Mouse (Mus musculus): ENCODE results near the gene Mmp9. TPM values are rescaled to one million over a fixed set of nuclear protein-coding genes. Genes with fewer than 3 reads are reported as not detected.

Mmp9 gene
- 3.3 and 3.7 TPM in 2 replicates for polyA plus RNA-seq (2012; rRNA removed)

DNA sequence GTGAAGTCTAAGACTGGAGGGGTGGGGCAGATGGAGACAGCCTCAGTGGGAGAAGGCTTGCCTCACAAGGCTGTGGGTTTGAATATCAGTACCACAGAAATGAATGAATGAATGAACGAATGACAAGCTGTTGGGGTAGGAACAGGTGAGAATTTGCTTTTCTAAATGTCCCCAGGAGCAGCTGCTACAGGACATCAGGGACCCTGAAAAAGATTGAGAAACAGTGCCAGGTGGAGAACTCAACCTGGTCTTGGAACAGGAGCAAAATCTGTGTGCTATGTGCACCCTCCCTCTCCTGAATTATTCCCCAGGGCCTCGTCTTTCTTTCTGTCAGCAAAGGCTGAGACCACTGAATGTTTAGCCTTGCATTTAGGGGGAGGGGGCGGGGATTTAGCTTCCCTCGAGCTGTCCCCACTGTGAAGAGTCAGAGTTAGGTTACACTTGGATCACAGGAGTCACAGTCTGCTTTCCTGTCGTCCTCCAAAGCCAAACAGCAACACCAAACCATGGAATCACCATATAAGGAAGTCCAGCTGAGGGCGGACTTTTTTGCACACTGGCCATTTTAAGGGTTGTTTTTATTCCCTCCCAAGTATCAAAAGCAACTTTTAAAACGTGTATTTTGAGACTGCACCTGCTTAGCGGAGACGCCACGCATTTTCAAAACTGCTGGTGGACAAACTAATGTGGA, at the start of gene Mmp9:
Gene Mmp9, plus strand, starts transcription at position 641 of the 691 bp plus-strand sequence.
- 53% methylated on average over 10 of the region's 10 CpGs for WGBS
- TF ChIP-seq CTCF (IDR thresholded peaks at IDR 0.05; ENCODE audit: borderline replicate concordance, insufficient read depth, low read depth, low read length) (no peak), POLR2A (IDR thresholded peaks at IDR 0.05; ENCODE audit: borderline replicate concordance, insufficient read depth, low read length) (no peak)
- Histone ChIP-seq H3K27me3 (ENCODE audit: control insufficient read depth, insufficient read depth, low read length) (no peaks in the 10 kb centered on the region), H3K27ac (ENCODE audit: insufficient read depth, low read length) (no peak within 1 kb of the TSS), H3K4me3 (replicated peaks; ENCODE audit: insufficient read depth, low read depth, low read length) (no peak within 1 kb of the TSS), H3K4me1 (ENCODE audit: control insufficient read depth, insufficient read depth, low read length) (peaks cover 11% of the 10 kb centered on the region; the same call in 1 of the 2 replicates)
- DNase-seq: no peak

DNA sequence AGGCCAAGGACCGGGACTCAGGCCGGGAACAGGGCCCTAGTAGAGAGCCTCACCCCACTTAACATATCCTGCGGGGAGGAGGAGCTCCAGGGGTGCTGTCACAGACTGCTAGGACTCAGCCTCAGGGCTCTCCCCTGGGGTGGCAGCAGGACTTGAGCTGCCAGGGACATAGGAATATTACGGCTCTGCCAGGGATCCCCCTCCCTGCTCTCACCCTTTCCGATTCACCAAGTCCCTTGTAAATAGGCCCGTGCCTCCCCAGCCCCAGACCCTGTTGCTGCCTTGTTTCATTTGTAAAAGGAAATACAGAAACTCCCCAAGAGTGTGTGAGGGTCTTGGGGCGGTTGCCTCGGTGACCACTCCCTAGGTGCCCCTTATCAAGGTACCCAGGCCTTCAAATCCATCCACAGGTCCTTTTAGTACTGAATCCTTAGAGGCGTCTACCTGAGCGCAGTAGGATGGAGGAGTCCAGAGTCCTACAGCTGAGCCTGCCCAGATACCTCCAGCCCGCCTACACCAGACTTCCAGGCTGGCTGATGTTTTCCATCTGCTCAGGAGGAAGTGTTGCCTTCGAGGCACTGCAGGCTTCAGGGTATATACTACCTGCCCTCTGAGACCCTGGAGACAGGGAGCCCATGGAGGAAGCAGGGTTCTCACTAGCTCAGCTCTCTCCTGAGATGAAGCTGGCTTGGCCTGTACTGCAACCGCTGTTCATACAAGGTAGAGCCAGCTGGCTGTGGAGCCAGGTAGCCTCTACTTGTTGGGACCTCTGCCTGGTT, 49.3 kb upstream of the Mmp9 start:
- WGBS: 61% methylated on average over 13 of the region's 13 CpGs
- TF ChIP-seq CTCF (IDR thresholded peaks at IDR 0.05; ENCODE audit: borderline replicate concordance, insufficient read depth, low read depth, low read length) (no peak), POLR2A (IDR thresholded peaks at IDR 0.05; ENCODE audit: borderline replicate concordance, insufficient read depth, low read length) (no peak)
- H3K27me3 ChIP-seq (ENCODE audit: control insufficient read depth, insufficient read depth, low read length): no peaks in the 10 kb centered on the region
- DNase-seq: no peak
- no peak overlapping the region for H3K4me3 ChIP-seq (replicated peaks; ENCODE audit: insufficient read depth, low read depth, low read length)
- H3K27ac ChIP-seq (ENCODE audit: insufficient read depth, low read length): peak overlapping the region; percentile 25
- H3K4me1 ChIP-seq (ENCODE audit: control insufficient read depth, insufficient read depth, low read length): peaks cover 44% of the 10 kb centered on the region

DNA sequence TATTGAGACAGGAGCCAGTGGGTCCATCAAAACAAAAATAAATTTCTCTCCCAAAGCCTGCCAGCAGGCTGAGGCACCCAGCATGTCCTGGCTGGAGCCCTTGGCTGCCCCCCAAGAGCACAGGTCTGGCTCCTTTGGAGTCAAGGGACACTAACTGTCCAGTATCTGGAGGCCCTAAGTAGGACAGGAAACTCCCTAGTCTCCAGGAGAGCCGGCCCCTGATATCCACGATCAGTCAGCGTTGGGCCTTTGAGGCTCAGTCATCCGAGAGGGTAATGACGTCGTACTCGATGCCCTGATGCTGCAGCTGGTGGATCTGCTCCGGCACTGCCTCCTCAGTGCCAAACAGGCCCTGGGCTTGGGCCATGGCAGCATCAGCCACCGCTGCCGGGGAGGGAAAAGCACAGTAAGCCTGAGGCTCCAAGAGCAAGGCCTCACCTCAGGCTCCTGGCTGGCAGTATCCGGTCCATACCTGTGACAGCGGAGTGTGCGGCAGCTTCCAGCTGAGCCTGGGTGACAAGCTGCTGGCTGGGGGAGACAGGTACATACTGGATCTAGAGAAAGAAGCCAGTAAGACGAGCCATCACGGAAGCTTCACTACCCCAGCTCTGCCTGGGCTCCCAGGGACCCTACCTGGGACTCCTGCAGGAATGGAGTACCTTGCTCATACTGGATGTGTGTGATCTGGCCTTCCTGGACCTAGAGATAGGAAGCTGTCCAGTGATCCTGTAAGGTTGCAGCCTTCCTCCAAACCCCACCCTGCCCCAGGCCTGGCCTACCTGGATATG, 48.5 kb upstream of the Mmp9 start:
- Histone ChIP-seq H3K27ac (ENCODE audit: insufficient read depth, low read length) (peak overlapping the region; percentile 67), H3K4me1 (ENCODE audit: control insufficient read depth, insufficient read depth, low read length) (peaks cover 47% of the 10 kb centered on the region), H3K4me3 (replicated peaks; ENCODE audit: insufficient read depth, low read depth, low read length) (no peak overlapping the region), H3K27me3 (ENCODE audit: control insufficient read depth, insufficient read depth, low read length) (no peaks in the 10 kb centered on the region)
- 13% methylated on average over 15 of the region's 15 CpGs for WGBS
- TF ChIP-seq POLR2A (IDR thresholded peaks at IDR 0.05; ENCODE audit: borderline replicate concordance, insufficient read depth, low read length) (no peak), CTCF (IDR thresholded peaks at IDR 0.05; ENCODE audit: borderline replicate concordance, insufficient read depth, low read depth, low read length) (no peak)
- peak; percentile 71 to 80 for DNase-seq

DNA sequence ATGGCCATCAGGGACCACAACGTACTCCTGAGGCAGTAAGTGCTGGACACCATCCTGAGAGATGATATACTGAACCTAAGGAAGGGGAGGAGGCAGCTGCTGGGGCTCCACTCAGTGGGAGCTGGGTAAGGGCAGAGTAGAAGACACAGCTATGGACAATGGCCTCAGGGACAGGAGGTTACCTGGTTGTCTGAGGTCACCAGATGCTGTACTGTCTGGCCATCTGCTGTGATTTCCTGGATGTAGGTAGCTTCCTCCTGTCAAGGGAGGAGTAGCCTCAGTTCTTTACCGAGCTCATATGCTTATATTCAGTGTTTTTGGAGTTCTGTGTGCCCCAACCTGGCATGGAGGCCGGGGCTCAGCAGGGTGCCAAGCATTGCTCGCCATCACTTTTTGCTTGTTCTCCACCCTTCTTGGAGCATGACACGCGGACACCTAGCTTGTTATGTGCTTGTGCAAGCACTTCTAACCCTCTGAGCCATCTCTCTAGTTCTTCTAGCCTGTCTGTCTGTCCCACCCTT, 47.8 kb upstream of the Mmp9 start:
- peak; percentile 66 to 69 for DNase-seq
- peaks cover 47% of the 10 kb centered on the region for H3K4me1 ChIP-seq (ENCODE audit: control insufficient read depth, insufficient read depth, low read length)
- no peak overlapping the region for H3K4me3 ChIP-seq (replicated peaks; ENCODE audit: insufficient read depth, low read depth, low read length)
- H3K27ac ChIP-seq (ENCODE audit: insufficient read depth, low read length): peak overlapping the region; percentile 67
- TF ChIP-seq CTCF (IDR thresholded peaks at IDR 0.05; ENCODE audit: borderline replicate concordance, insufficient read depth, low read depth, low read length) (no peak), POLR2A (IDR thresholded peaks at IDR 0.05; ENCODE audit: borderline replicate concordance, insufficient read depth, low read length) (no peak)
- no peaks in the 10 kb centered on the region for H3K27me3 ChIP-seq (ENCODE audit: control insufficient read depth, insufficient read depth, low read length)
- WGBS: 26% methylated on average over 6 of the region's 6 CpGs

DNA sequence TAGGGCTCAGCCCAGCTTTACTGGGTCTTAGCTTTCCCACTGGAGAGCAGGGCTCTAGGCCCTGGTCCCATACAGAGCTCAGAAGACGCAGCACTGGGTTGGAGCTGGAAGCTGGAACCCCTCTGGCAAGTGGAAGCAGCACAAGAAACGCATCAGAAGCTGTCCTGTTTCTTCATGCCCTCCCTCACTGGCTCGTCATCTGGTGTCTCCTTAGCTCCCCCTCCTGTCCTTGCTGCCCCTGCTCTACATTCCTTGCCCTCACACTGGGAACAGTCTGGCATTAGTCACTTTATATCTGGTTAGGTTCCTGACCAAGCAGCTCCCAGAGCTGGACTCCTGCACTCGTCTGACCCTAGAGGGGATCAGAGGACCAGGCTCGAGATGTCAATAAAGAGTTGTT, 46.5 kb upstream of the Mmp9 start:
- TF ChIP-seq POLR2A (IDR thresholded peaks at IDR 0.05; ENCODE audit: borderline replicate concordance, insufficient read depth, low read length) (no peak), CTCF (IDR thresholded peaks at IDR 0.05; ENCODE audit: borderline replicate concordance, insufficient read depth, low read depth, low read length) (0 out of 2 replicates have a peak, but pooled peaks have one; percentile 18)
- 18% methylated on average over 5 of the region's 5 CpGs for WGBS
- H3K27me3 ChIP-seq (ENCODE audit: control insufficient read depth, insufficient read depth, low read length): no peaks in the 10 kb centered on the region
- H3K4me1 ChIP-seq (ENCODE audit: control insufficient read depth, insufficient read depth, low read length): peaks cover 47% of the 10 kb centered on the region
- no peak overlapping the region for H3K27ac ChIP-seq (ENCODE audit: insufficient read depth, low read length)
- peak in 1 of 2 experiments; percentile 50 for DNase-seq
- no peak overlapping the region for H3K4me3 ChIP-seq (replicated peaks; ENCODE audit: insufficient read depth, low read depth, low read length)

DNA sequence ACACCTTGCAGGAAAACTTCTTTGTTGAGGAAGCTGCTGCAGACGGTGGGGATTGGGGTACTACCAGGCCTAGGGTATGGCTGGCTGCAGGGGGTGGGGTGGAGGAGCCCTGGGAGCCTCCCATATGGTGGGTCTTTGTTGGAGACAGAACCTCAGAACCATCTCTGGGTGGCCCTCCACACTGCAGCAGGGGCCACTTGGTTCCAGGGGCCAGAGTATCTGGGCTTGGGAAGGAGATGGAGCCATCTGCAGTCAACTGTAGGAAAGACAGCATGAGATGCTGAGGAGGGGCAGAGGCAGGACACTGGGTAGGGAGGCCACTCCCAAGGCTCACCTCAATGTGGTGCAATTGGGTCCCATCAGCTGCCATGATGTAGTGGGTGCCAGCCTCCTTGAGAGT, 45.9 kb upstream of the Mmp9 start:
- TF ChIP-seq CTCF (IDR thresholded peaks at IDR 0.05; ENCODE audit: borderline replicate concordance, insufficient read depth, low read depth, low read length) (peak; percentile 9; the same call in 1 of the 2 replicates), POLR2A (IDR thresholded peaks at IDR 0.05; ENCODE audit: borderline replicate concordance, insufficient read depth, low read length) (no peak)
- 65% methylated on average over 1 of the region's 1 CpGs for WGBS
- DNase-seq: no peak
- Histone ChIP-seq H3K4me3 (replicated peaks; ENCODE audit: insufficient read depth, low read depth, low read length) (no peak overlapping the region), H3K4me1 (ENCODE audit: control insufficient read depth, insufficient read depth, low read length) (peaks cover 47% of the 10 kb centered on the region), H3K27me3 (ENCODE audit: control insufficient read depth, insufficient read depth, low read length) (no peaks in the 10 kb centered on the region), H3K27ac (ENCODE audit: insufficient read depth, low read length) (no peak overlapping the region)

DNA sequence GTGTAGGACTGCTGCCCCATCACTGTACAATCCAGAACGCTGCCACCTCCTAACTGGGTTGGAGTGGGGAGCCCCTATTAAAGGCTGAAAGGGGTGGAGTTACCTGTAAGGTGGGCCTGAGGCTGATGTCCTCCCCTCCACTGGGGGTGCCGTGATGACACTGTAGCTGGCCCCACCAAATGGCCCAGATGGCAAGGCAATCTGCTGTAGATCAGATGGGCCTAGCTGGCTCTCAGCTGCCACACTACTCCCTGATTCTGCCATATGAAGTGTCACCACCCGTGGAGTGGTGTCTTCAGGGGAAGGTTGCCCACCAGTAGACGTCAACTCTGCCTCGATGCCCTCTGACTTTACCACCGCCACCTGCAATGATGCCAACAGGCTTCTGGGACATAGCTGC, 44.7 kb upstream of the Mmp9 start:
- peak in 1 of 2 experiments; percentile 54 for DNase-seq
- 20% methylated on average over 6 of the region's 6 CpGs for WGBS
- Histone ChIP-seq H3K4me3 (replicated peaks; ENCODE audit: insufficient read depth, low read depth, low read length) (no peak overlapping the region), H3K27ac (ENCODE audit: insufficient read depth, low read length) (no peak overlapping the region; the same call in 1 of the 2 replicates), H3K27me3 (ENCODE audit: control insufficient read depth, insufficient read depth, low read length) (no peaks in the 10 kb centered on the region), H3K4me1 (ENCODE audit: control insufficient read depth, insufficient read depth, low read length) (peaks cover 47% of the 10 kb centered on the region)
- TF ChIP-seq CTCF (IDR thresholded peaks at IDR 0.05; ENCODE audit: borderline replicate concordance, insufficient read depth, low read depth, low read length) (no peak), POLR2A (IDR thresholded peaks at IDR 0.05; ENCODE audit: borderline replicate concordance, insufficient read depth, low read length) (no peak)

All from cerebellum, adult 2 months (tissue).